Mouse (Mus musculus) layer of hippocampus, postnatal 36 days (tissue): ENCODE results near the gene Rtn3. TPM values are rescaled to one million over a fixed set of nuclear protein-coding genes. Genes with fewer than 3 reads are reported as not detected.
A peak's percentile ranks its signal among the peaks of the same experiment; 100 is the strongest.
"Not testable (repeated sequence)": the region's sequence is repeated elsewhere in the genome, so short reads cannot be mapped to it uniquely, and the experiment has no call there.

Experiments used
- DNase-seq, 2 experiments: peaks; one replicate each; pipeline ENCODE4 v3.0.0; 2022
- total RNA-seq, 2 experiments: library from RNA; stranded (reverse); gene quantifications; 2 replicates each; pipeline ENCODE4 v1.2.3; 2021

The Rtn3 gene
- total RNA-seq, 2 experiments from 2014 or later = 737 to 795 TPM

DNA sequence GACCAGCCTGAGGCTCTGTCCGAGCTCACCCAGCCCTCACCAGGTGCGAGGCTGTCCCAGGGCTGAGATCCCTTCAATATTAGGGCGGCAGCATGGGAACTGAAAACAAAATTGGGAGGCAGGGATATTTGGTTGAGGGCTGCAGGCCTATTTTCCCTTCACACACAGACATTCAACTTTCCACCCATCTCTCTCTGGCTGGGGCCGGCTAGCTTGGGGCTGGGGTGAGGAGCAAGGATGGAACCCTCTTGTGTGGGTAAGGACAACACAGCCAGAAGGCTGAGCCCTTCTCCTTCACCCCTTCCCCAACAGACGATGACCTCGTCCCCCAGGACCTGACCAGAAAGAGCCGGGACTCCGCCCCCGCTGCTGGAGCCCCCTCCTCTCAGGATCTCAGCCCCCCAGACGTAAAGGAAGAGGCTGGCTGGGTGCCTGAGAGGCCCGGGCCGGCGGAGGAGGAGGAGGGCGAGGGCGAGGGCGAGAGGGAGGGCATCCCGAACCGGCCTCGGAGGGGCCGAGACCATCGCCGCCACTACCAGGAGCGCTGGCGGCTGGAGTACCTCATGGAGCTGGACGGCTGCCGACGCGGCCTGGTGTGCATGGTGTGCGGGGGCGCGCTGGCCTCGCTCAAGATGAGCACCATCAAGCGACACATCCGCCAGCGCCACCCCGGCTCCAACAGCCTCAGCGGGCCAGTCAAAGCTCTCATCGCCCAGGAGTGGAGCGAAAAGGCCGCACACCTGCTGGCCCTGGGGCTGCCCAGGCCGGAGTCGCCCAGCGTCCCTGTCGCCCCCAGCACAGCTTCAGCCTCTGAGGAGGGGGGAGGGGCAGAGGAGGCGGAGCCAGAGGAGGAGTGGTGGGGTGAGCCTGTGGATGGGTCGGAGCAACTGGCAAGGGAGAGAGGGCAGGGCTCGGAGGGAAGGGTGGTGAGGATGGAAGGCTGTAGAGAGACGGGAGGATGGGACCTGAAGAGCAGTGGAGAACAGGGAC lies 61.2 kb downstream of the Rtn3 start:
- peak; percentile 57 to 67 for DNase-seq

DNA sequence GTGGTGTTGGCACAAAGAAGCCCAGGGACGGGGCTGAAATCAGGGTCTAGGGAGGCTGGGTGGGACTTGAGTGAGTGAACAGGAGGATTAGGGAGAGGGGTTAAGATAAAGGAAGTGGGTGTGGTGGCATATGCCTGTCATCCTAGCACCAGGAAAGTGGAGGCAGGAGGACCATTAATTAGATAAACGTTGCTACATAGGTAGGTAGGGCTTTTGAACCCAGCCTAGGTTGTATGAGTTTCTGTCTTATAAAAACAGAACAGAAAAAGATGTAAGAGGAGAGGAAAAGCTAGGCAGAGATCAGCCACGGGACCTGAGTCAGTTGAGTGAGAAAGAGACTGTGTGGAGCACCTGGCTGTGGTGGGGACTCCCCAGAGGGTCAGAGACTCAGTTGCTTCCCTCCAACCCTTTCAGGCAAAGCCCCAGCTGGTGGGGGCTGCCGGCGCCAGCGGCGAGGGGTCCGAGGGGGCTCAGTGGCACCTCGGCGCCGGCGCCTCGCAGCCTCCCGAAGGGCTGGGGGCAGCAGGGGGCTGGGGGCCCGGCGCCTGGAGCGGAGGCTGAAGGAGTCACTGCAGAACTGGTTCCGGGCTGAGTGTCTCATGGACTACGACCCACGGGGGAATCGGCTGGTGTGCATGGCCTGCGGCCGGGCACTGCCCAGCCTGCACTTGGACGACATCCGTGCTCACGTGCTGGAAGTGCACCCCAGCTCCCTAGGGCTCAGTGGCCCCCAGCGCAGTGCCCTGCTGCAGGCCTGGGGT lies 62.1 kb downstream of the Rtn3 start:
- peak in 1 of 2 experiments; percentile 19 for DNase-seq

DNA sequence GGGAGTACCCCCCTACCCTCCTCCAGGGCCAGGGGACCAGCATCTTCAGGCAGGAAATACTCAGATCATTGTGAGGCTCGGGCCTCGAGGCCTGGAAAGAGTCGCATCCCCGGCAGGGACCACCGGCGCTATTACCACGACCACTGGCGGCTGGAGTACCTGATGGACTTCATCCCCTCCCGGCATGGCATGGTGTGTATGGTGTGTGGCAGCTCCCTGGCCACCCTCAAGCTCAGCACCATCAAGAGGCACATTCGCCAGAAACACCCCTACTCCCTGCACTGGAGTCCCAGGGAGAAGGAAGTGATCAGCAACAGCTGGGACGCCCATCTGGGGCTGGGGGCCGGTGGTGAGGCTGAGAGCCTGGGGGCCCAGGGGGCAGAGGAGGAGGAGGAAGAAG lies 63.0 kb downstream of the Rtn3 start:
- DNase-seq = no peak

DNA sequence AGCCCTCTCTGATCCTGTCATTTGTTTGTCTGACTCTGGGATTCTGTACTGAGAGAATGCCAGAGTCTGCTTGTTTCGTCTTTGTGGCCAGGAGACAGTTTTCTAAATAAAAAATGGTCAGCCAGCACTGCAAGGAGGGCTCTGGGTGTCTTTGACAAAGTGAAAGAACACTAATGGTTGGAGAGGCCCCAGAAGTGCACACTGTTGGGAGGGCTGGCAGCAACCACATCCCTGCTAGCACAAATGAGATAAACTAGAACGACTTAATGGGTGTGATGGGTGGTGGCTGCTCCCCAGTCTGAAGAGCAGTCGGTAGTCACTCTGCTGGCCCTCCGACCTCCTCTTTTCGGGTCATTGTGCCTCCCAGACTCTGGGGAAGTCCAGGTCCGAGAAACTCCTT lies 63.9 kb downstream of the Rtn3 start:
- no peak for DNase-seq

DNA sequence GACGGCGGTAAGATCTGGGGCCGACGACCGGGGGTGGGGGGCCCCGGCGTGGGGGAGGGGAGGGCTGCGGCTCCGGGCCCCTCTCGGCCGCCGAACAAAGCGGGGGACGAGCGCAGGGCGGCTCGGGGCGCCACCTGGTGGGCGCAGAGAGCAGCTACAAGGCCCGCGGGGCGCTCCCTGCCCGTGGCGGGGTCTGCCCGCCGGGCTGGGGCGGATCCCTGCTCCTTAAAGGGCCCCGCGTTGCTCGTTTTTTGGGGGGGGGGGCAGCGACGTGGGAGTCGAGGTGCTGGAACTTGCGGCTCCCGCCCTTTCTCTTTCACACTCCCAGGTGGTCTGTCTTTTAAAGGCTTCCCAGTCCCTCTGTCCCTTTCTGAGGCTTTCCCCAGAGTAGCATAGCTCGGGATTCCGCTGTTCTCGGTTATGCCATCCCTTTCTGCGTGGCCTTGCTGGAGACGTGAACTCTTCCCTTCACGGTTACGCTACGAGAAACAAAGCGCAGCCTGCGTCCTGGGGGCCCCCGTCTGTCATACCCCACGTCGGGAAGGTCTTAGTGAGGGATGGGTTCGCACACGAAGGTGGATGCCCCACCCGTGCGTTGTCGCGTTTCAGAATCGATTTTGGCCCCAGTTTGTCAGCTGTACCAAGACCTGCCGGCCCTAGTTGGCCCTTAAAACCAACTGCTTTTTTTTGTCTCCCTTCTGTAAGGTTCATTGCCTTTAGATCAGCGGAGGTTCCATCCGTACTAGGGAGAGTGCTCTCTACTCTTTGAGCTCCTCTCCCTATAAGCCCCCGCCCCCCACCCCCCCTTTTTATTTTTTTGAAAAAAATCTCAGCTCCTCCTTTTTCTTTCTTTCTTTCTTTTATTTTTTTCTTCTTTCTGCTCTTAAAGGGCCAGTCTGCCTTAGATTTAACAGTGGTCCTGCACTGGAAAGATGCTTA lies 64.9 kb downstream of the Rtn3 start:
- DNase-seq = peak; percentile 80 to 82

DNA sequence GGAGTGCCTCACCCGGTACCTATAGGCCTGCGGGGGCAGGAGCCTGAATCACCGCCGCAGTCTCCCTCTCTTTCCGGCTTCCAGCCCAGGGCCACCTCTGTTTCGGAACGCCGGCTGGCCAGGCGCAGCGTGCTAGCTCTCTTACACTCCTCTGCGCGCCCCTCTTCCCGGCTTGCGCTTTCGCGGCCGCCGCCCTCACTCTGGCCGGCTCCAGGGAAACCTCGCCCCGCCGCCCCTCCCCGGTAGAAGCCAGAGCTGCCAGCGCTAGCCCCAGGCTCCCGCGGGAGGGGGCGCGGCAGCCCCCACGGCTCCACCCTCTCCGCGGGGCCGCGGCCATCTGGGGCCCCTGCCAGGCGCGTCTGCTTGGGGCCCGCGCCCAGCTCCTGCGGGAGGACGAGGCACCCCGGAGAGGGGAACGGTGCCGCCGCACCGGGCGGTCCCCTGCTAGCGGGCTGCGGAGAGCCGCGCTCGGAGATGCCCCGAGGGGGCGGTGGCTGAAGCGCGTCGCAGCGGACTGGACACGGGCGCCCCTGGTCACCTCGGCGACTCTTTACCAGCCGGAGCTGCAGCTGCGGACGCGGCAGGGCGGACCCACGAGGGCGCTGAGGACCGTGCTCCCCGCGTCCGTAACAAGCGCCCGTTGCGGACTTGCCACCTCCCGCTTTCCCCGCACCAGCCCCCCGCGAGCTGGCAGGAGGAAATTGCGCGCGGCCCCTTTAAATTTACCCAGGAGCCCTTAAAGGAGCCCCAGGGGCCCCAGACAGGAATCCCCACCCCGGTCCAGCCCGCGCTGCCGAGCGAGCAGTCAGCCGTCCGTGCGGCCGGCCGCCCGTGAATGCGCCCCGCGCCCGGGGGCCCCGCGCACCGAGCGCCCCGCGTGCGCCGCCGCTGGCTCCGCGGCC lies 66.0 kb downstream of the Rtn3 start, which contains the start of gene 2700081O15Rik:
2700081O15Rik (plus strand) TSS at position 792 of the 902 bp plus-strand sequence.
- peak; percentile 70 to 73 for DNase-seq

DNA sequence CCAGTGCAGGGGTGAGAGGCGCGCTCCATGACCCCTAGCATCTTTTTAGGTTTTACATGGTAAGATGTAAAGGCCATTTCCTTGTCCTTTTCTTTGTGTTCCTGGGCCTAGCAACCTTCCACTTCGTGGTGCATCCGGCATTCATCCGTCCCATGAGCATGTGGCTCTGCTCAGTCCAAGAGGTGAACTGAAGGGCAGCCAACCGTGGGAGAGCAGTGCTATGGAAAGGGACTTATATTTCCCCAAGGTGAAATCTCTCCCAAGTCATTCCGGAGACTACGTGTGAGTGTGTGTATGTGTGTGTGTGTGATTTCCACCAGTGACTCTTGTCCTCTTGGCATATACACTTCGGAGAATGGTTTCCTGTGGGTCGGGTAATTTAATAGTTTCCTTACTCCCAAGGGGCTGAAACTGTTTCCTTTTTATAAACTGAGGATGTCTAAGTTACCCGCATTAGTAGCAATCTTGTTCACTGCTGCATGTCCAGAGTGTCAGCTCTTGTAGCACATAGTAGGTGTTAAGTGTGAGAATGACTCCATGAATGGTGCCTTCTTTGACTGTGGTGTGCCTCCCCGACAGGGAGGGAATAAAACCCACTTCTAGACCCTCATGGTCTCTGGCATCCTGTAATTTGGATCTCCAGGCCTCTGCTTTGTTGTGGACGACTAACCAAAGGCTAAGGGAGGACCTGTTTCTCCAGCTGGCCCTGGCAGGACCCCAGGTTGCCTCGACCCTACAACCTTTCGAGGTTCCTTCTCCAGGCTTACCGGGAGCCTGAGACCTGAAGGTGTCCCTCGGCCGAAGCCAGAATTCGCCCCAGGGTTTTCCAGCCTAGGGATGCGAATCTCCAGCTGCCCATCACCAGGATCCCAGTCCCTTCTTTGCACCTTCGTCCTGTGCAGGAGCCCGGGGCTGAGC lies 66.9 kb downstream of the Rtn3 start:
- no peak for DNase-seq

DNA sequence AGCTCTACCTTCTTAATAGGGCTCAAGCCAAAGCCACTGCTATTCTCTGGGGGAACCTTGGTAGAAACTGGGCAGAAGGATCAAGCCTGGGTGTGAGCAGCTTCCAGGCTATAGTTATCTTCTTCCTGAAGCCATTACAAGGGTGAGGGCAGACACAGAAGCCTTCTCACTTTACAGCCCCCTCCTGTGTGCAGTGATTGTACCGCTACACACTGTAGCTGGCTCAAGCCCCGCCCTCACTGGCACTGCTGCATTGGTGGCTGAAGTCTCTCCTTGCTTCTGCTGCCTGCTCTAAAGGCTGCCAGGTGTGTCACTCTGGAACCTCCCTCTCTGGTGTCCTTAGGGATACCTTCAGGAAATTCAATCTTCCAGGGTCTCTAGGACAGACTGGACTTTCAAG lies 70.7 kb downstream of the Rtn3 start:
- no peak for DNase-seq

DNA sequence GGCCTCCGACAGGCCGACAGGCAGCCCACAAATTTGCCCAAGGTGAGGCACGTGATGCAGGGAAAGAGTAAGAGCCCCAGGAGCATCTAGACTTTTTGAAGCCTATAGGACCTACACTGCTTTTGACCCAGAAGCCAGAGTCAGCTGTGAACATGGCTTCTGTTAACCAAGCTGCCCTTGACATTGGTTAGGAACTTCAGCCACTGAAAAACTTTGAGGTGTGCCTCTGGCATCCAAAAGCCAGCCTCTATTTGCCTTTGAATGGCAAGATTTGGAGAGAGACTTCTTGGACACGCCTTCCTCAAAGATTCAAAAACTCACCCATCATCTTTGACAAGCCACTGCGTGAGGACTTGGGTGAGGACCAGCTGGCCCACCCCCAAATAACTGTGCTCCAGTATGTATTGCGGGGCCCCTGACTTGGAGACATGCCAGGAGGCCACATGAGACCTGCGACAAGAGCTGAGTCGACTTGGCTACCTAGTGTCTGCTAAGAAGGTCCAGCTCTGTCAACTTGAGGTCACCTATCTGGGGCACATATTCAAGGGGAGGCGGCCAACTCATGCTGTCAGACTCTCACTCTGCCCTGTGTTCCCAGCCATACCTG lies 78.4 kb downstream of the Rtn3 start:
- no peak for DNase-seq

DNA sequence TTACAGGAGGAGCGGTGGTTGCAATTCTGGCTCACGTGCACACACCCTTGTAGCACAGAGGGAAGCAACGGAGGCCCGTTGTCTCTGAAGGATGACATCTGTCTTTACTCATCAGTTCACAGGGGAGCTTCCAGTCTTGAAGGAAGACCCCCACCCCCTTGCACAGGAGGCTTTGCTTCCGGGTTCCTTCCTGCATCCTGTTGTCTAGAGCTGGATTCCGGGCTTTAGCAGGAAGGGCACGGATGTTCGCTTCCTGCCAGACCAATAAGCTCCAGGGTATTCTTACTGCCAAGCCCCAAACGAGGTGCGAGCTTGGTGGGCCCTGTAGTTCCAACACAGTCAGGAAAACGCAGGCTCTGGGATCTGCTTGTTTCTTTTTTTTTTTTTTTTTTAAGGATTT lies 82.4 kb downstream of the Rtn3 start:
- no peak for DNase-seq

DNA sequence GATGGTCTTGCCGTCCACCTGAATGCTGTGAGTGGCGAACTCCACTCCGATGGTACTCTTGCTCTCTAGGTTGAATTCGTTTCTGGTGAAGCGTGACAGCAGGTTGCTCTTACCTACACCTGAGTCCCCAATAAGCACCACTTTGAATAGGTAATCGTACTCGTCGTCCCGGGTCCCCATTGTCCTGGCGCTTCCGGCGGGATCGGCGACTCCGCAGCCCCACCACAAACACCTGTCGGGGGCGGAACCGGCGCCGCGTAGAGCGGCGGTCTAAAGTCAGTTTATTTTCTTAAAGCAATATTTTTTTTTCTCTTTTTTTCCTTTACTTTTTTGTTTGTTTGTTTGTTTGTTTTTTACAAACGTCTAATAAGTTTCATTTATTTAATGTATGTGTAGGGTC lies 84.2 kb downstream of the Rtn3 start:
- not testable (repeated sequence) for DNase-seq

DNA sequence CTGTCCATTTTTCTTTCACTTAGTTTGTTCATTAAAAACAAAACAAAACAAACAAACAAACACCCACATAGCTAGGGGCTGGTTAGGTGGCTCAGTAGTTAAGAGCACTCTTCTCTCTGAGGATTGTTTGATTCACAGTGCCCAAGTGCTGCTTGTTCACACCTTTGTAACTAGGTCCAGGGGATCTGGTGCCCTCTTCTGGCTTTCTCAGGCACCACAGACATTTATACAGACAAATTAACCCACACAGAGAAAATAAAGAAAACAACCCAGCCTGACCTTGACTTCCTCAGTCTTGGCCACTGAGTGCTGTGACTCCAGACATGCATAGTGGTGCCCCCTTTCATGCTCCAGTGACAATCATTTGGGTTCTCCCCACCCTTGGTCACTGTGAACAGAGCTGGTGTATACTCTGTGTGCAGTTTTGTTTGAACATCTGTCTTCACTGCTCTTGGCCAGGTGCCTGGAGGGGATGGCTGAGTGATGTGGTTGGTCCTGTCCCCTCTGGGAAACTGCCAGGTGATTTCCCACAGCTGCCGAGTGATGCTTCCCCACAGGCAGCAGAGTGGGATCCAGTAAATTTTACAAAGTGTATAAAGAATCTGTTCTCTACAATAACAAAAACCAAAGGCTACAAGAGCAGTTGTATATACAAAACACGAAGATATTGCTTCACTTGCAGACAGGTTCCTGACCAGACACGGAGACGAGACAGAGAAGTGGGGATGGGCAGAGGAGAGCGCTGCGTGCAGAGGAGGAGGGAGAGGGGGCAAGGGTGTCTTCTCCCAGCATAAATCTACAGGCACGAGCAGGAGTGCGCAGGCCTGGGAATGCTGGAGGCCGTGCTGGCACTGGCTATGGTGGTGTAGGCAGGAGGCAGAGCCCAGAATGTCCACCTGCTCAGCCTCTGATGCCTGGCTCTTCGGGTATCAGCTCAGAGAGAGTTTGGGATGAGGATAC lies 85.9 kb downstream of the Rtn3 start:
- not testable (repeated sequence) for DNase-seq

DNA sequence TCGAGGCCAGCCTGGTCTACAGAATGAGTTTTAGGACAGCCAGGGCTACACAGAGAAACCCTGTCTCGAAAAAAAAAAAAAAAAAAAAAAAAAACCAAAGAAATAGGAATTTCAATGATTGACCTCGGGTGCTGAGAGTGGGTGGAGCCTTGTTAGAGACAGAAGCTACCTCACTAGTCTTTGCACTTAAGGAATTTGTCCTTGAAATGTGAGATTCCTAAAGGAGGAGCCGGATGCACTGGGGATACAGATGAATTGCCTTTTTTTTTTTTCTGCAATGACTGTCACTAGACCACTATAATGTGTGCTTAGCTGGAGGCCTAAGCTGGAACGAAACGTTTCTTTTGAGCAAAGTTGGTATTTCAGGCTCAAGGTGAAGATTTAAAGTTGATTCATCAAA lies 94.6 kb downstream of the Rtn3 start:
- no peak for DNase-seq

DNA sequence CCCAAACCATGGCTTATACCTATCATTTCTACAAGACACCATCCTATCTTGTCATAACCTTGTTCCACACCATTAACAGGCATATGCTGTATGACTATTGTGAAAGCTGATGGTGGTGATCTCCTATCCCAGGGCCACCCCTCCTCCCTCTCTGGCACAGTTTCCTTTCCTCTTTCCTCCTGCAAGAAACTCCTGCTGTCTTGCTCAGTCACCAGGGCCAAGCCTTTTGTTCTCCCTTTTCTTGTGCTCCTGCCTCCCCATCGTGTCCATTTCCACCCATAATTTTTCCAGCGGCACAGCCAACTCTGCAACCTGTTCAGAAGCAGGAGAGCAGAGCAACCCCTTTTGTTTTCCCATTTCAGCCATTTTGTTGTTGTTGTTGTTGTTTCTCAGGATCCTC lies 97.0 kb downstream of the Rtn3 start:
- DNase-seq = no peak

DNA sequence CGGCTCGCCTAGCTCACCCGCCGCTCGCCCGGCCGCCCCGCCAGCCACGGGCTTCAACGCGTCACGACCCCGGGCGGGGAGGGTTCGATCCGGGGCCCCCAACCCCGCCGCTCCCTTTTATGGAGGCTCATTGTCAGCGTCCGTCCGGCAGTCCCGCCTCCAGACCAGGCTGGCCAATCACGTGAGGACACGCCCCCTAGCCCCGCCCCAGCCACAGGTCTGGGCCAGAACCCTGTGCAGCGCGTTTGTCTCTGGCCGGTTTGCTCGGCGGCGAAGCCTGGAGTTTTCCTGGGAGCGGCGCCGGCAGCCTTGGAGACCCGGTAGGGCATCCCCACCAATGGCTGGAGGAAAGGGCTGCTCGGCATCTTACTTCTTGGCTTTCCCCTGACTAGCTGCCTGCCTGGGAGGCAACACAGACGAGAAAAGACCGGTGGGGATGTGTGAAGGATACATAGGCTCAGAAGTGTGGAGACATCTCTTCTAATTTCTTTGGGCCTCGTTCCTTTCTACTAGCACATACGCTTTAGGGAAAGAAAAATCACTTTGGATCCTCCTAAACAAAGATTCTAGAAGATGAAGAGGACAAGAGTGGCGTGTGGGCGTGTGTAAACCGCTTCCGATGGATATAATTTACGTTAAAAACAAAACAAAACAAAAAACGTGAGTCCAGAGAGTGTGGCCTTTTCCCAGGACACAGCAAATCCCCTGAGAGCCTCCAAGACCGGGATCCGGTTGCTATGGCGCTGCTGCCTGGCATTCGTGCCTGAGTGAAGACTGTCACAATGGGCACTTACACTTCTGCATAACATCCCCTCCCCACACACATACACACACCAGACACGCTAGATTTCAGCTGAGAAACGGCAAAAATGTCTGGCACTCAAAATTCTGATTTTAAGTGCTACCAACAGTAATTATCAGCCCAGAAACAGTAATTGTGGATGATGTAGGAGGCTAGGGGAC lies 99.9 kb downstream of the Rtn3 start, which contains the start of gene Spindoc:
Spindoc (minus strand) TSS at position 92 of the 963 bp plus-strand sequence.
- peak; percentile 99 for DNase-seq

DNA sequence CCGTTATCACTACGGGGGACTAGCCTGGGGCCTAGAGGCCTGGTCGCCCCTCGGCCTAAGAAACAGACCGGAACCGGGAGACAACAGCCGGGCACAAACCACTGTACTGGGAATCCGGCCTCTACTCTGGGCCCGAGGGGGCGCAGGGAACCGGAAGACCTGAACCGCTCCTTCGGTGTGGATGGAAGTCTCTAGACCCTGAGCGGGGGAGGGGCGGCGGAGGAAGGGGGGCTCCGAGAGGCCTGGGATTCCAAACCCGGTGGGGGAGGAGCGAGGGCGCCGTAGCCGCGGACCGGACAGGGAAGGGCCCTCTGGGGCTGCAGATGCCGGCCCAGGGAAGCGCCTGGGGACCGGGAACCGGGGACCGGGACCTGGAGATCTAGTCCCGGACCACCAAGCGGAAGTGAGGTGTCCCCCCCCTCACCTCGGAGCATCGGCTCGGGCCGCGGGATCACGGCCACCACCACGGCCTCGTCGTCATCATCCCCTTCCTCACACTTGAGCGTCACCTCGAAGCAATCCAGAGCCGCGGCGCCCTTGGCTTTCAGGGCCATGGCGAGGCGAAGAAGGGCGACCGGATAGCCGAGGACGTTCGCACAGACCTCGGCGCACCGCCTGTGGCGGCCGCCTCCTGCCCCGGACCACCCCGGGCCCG lies 100.7 kb downstream of the Rtn3 start:
- DNase-seq = peak; percentile 47 to 49

DNA sequence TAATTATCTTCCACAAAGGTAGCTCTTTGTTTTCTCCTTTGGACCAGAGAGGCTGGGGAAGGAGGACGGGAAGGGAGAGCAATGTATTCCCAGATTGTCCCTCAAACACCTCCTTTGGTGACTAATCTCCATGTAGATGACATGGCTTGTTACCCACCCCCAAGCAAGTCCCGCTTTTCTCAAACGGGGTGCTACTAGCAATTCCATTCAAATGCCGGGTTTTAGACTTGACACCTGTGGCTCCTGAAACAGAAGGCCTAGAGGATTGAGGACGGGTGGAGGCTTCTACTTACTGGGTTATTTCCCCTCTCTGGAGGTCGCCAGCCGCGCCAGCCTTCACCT lies 101.2 kb downstream of the Rtn3 start:
- DNase-seq = no peak
